Mouse (Mus musculus) liver, postnatal 0 days (tissue): ENCODE data around the gene Dennd1b.

ENCODE experiments used
- CTCF ChIP-seq: sonication (generic); IDR thresholded peaks from 2 replicates; pipeline ENCODE4 v1.5.1; 2016; ENCODE audit warnings: antibody characterized with exemption, low read depth
- EP300 ChIP-seq: IDR thresholded peaks from 2 replicates; pipeline ENCODE4 v1.6.1; 2016; ENCODE audit warnings: antibody characterized with exemption, low read depth, mild to moderate bottlenecking

DNA sequence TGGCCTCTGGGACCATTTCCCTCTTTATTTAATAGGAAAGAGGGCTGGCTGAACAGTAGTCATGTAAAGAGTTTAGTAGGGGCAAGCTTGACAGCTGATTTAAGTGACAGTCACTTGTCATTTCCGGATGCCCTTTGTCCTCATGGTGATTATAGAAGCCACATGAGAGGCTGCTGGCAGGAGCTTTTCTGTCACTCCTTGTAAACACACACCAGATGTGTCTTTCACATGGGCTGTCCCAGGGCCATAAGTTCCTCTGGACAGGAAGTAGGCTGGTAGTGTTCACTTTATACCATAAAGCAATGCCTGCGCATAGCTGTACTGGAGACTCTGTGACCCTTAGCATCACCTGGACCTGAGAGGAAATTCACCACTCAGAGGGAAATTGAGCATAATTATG lies 230.8 kb downstream of the Dennd1b start:
- TF ChIP-seq EP300 (no peak), CTCF (no peak)
